Mouse (Mus musculus) C2C12 (cell line): ENCODE data around the gene Mrps14. TPM values are rescaled to one million over a fixed set of nuclear protein-coding genes. Genes with fewer than 3 reads are reported as not detected.

Experiments
- H3K27me3 ChIP-seq: one replicate; pipeline ENCODE4 v1.6.1; 2011; ENCODE audit not compliant: control insufficient read depth, insufficient read depth, insufficient read length
- H3K36me3 ChIP-seq: one replicate; pipeline ENCODE4 v1.6.1; 2011; ENCODE audit not compliant: control insufficient read depth, insufficient read depth
- H3K4me3 ChIP-seq: one replicate; pipeline ENCODE4 v1.5.1; 2011; ENCODE audit warnings: mild to moderate bottlenecking, control low read depth; ENCODE audit not compliant: poor library complexity, insufficient read depth, severe bottlenecking
- H3K79me2 ChIP-seq: one replicate; pipeline ENCODE4 v1.6.1; 2011; ENCODE audit not compliant: control insufficient read depth, insufficient read depth
- H3K79me3 ChIP-seq: one replicate; pipeline ENCODE4 v1.6.1; 2011; ENCODE audit warnings: low read depth, control low read depth
- H3ac ChIP-seq: one replicate; pipeline ENCODE3; 2011; ENCODE audit warnings: low read depth; ENCODE audit not compliant: control insufficient read depth, insufficient read length
- FOSL1 ChIP-seq: IDR thresholded peaks from one replicate; pipeline ENCODE4 v1.8.0; 2011; ENCODE audit warnings: mild to moderate bottlenecking, low read length; ENCODE audit not compliant: poor library complexity, insufficient read depth, severe bottlenecking
- MAX ChIP-seq: IDR thresholded peaks from one replicate; pipeline ENCODE4 v1.6.1; 2011; ENCODE audit warnings: mild to moderate bottlenecking, control low read depth
- MYOG ChIP-seq: IDR thresholded peaks from one replicate; pipeline ENCODE4 v1.6.1; 2011; ENCODE audit not compliant: control insufficient read depth, insufficient read length; ENCODE audit errors: extremely low read depth
- polyA plus RNA-seq: library from polyadenylated mRNA; unstranded; fragments of >200 nt; fragmentation: generic; extraction: Trizol; gene quantifications from one replicate; pipeline ENCODE4 v1.2.1, GENCODE M21; 2012; ENCODE audit warnings: missing spikeins

Gene Mrps14
- polyA plus RNA-seq, 1 experiment, result 63.5 TPM

DNA sequence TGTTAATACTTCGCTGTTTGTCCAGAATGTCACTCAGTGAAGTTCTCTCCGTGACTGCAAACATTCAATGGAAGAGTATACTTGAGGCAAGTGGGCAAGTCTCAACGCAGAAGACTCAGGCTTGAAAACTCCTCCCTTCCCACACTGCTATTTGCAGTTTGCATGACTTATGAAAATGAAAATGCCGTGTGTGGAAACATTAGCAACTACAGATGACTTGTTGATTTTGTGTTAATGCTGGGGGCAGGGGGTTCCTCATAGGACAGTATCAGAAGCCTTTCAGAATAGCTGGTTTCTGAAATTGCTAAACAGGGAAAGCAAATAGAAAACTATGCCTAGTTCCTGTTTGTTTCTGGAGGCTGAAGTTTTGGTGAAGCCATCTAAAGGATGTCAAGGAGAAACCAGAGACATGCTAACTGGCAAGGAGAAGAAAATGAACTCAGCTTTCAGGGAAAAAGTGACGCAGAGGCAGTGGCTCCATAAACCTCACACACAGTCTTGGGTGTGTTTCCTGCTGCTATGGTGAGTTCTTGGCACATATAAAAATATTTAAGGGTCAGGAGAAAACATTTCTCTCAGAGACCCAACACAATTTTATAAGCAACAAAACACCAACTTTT, 56.5 kb downstream of the Mrps14 start:
- Histone ChIP-seq H3K4me3 (no peak overlapping the region), H3K79me2 (no peaks in the 10 kb centered on the region), H3K27me3 (no peaks in the 10 kb centered on the region), H3K36me3 (no peaks in the 10 kb centered on the region), H3K79me3 (no peaks in the 10 kb centered on the region), H3ac (no peak overlapping the region)
- TF ChIP-seq FOSL1 (no peak), MAX (no peak), MYOG (no peak)

Other genes starting within 250 kb of the Mrps14 start
- 0.37 TPM for gene 4930523C07Rik, start 150.8 kb upstream of the Mrps14 start, polyA plus RNA-seq
- not detected for gene Tnn, start 41.6 kb upstream of the Mrps14 start, polyA plus RNA-seq
- 76.3 TPM for gene Cacybp, start 17.7 kb downstream of the Mrps14 start, polyA plus RNA-seq